Mouse (Mus musculus) adrenal gland, postnatal 4 days (tissue): ENCODE measurements around the gene C130050O18Rik. TPM values are rescaled to one million over a fixed set of nuclear protein-coding genes. Genes with fewer than 3 reads are reported as not detected.
"Not testable (repeated sequence)": the region's sequence is repeated elsewhere in the genome, so short reads cannot be mapped to it uniquely, and the experiment has no call there.

ENCODE experiments used
- DNase-seq, 2 experiments: peaks; one replicate each; pipeline ENCODE4 v3.0.0; 2021 to 2022; ENCODE audit warnings: low spot score in 2 of 2, mixed read lengths in 2 of 2
- total RNA-seq, 2 experiments: library from RNA; stranded (reverse); gene quantifications; 2 replicates each; pipeline ENCODE4 v1.2.3; 2021

The C130050O18Rik gene
- total RNA-seq, 2 experiments from 2014 or later: 0.48 to 0.93 TPM

DNA sequence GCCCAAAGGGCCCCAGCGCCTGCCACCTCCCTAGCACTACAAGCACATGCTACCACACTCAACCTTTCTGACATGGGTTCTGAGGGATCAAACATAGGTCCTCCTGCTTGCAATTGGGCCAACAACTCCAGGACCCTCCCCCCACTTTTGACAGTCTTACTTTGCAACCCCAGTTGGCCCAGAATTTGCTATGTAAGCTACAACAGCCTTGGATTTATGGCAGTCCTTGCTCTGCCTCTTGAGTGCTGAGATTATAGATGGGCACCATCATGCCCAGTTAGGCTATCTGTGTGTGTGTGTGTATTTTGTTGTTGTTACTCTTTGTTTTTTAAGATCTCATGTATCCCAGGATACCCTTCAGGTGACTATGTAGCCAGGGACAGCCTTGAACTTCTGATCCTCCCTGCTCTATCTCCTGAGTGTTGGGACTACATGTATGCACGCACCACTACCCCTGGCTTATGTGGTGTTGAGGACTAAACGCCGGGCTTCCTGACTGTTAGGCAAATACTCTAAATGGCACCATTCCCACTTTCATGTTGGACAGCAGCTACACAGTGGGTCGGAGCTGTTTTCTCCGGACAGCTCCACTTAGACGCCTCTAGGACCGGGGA lies 25.2 kb upstream of the C130050O18Rik start:
- no peak for DNase-seq

DNA sequence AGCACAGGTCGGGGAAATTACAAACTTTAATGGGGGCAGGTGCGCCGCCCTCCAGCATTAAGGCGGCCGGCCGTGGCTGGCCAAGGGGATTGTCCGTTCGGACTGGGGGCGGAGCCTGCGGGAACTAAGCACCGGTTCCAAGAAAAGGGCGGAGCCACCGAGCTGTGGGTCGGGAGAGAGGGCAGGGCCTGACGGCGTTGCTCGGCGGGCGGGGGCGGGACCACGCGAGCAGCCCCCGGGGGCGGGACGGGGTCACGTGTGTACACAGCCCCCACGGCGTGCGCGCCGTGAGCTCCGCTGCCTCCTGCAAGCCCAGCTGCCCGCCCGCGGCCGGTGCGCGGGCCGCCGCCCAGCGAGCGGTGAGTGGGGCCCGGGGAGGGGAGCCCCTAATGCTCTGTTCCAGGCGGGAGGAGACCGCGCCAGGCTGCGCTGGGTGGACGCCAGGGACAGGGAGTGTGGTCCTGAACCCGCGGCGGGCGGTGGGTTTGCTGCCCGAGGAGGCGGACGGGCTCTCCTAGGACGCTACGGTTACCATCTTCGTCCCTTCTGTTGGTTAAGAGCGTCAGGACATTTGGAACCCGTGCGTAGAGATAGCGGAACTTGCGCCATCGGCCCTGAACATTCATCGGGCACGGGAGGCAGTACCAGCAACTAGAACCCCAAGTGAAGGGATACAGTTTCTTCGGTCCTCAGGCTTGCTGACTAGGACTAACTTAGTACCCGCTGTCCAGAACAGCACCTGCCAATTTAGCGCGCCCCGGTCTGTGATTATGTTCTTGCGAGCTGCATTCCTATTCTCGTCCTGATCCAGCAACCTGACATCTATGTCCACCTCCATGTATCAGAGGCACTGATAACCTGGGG lies 24.5 kb upstream of the C130050O18Rik start:
- DNase-seq: peak; percentile 86 to 88

DNA sequence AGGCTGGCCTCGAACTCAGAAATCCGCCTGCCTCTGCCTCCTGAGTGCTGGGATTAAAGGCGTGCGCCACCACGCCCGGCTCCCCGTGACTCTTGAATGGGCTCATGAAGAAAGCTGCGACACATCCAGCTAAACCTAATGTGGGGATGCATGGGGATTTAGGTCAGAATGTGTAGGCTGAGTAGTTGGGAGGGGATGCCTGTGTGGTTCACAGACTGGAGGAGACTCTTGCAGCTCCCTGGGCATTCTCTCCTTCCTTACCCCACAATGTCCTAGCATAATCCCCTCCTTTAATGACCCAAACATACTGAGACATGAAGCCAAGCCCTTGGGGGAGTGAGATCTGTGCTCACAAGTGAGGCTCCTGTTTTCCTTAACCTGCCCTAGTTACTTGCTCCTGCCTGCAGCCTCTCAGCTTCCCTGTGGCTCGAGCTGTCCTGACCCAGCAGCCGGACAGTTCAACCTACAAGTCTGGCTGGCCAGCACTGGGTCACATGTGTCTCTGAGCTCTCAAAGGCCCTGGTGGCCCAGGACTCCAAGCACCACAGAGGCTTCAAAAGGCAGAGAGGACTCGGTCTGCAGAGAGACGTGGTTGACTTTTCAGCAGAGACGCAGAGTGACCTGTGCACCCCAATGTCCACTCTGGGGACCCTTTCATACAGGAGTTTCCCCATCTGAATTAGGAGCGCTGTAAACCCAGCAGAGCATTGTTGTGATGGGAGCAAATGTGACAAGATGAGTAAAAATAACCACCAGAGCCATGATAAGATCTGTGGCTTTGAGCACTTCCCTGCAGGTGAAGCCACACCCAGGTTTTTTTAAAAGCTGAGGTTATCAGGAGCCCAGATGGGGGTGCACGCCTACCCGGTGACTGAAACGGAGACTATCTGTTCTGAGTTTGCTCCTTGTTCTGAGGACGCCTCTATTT lies 23.2 kb upstream of the C130050O18Rik start:
- no peak for DNase-seq

DNA sequence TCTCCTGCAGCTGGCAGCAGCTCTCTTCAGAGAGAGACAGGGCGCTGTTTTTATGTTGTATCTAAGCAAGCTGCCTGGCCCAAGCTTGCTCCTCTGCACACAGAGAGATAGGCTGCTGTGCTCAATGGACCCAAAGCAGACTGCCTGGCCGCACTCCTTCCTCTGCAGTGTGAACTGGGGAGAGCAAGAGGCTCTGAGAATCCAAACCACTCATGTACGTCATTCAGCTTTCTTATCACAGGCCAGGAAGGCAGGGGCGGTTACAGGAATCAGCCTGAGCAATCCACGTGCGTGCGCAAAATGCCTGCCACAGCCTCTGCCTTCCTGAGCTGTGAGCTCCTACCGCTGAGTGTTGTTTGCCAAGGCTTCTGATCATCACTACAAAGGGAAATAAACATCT lies 22.3 kb upstream of the C130050O18Rik start:
- no peak for DNase-seq

DNA sequence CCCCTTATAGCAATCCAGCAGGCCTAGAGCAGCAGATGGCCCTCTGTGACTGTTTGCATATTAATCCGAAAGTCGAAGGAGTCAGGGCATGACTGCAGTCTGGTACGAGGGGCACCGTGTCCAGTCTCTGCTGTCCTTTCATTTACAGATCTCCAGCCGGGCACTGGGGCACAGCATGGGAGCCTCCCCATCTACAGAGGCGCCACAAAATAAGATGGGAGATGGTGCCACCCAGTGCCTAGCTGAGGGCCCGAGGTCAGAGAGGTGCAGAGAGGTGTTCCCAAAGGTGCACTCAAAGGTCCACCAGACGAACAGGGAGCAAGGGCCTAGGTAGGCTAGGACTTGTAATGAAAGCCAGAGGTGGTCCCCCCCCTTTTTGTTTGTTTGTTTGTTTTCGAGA lies 21.8 kb upstream of the C130050O18Rik start:
- no peak for DNase-seq

DNA sequence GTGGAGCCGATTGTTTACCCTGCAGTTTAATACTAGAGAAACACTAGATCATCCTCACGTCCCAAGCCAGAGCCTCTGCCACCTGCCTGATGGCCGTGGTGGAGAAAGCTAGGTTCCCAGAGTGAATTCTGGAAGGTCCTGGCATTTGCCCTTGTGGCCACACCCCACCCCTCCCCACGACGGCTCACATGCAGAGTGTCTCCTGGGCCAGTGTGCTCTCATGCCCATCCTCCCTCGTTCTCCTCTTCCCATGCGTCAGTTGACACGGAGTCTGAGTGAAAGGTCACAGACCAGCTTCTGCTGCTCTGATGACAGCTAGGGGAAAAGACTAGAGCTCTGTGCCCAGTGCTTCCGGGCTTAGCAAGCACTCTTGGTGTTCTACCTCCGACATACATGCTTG lies 20.5 kb upstream of the C130050O18Rik start:
- DNase-seq: no peak

DNA sequence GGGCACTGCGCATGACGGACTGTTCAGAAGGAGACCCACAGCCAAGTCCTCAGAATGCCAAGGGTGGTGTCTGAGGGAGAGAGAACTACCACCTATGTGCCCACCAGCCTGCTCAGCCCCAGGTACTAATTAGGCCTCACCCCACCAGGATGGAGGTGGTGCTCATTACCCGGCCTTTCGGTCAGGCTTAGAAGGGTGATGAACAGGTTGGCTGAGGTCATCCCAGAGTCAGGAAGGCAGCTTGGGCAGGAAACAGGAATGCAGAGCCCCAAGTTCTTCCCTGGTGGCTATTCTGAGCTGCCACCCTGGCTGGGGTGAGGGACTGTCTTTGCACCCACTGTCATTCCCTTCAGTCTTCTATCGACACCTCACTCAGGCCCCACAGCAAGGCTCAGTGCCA lies 19.0 kb upstream of the C130050O18Rik start:
- DNase-seq: no peak

DNA sequence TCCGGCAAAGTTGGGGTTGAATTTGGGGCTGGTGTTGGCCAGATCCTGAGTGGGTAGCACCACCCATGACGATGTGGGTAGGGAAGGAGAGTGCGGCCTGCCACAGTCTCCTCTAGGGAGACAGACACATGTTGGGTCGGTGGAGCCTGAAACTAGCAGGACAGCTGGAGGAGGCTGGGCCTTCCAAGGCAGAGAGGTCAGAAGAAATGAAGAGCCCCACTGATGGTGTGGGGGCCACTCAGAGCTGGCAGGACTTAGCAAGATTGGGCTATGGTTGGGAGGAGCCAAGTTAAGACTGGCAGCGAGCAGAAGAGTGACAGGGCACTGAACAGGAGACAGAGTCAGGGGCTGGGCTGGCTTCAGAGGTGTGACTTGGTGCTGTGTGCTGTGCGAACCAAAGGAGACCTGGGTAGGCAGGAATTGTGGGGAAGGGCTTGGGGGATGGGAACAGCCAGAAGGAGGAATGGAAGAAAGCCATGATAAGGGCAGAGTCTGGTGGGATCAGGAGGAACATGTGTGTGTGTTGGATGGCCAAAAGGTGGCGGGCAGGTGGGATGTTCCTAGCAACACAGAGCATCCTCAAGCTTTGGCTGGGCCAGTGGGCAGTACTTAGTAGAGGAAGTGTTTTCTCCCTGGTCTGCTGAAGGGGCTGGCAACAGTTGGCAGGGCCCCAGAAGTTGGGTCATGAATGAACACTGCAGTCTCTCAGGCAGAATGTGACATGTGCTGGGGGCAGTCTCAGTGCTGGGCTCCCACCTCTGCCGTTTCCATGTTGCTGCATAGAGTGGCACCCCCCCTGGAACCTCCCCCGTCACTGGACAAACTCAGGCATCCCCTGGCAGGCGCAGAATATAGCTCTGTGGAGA lies 17.5 kb upstream of the C130050O18Rik start:
- no peak for DNase-seq

DNA sequence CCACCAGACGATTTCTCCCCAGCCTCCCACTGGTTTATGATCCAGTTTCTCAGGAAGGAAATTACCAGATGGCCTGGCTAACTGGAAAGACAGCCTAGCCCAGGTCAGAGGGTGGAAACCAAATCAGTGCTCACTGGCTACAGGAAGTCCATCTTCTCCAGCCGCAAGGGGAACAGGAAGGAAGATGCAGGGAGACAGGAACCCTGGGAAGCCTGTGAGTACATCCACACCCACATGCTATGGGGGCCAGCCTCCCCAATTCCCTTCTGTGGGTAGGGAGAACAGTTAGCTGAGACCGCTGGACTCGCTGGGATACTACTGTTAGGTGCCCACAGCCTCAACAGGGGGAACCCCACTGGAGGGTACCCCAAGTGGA lies 16.9 kb upstream of the C130050O18Rik start:
- DNase-seq: no peak

DNA sequence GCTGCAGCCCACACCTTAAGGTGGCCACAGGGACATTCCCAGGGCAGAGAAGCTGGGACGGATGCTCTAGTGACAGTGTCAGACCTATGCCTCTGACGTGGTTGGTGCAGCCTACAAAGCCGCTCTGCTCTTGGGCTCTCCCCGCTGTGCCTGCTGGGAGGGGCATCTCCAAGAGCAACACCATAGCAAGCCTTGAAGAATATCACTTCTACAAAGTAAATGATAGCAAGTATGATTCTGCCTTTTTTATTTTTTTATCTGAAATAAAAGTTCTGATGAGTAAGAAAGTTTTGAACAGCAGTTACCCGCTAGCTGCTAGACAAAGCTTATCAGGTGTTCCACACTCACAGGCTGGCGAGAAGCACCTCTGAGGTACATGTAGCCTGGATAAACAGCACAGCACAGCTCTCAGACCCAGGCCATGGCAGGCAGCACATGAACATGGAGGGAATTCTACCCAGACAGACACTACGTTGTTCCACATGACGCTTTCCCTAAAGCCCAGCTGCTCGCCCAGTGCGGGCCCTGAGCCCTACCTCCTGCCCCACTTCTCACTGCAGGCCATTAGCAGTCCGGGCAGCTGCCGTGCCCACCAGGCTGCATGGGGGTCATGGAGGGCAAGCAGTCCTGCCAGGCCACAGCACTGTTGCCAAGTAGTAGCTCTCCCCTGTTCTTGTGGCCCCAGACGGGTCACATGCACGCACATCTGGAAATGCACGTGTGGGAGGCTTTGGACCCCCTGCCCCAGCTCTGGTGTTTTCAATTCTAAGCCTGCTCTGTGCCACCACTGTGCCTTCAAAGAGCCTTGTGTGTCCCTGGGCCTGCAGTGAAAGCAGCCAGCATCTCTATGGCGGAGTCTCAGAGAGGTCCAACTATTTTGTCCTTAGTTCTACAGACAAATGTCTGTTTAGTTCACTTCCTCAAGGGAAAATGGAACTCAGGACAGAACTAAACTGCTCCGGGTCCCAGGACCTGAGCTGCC lies 16.1 kb upstream of the C130050O18Rik start:
- DNase-seq: no peak

DNA sequence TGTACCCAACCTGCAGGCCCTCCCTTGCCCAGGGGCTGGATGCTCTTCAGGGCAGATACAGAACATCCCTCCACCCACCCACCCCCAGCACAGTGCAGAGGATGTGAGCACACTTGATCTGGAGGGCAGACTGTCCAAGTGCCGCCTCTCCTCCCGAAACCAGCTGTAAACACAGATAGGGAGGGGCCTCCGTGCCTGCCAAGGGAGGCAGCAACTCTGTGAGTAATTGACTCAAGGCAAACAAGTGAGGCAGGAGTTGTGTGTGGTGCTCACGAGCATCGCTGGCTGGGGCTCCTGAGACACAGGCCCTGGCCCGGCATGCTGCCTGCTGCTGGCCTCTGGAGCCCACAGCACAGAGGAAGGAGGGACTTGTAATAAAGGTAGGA lies 15.4 kb upstream of the C130050O18Rik start:
- peak in 1 of 2 experiments; percentile 47 for DNase-seq

DNA sequence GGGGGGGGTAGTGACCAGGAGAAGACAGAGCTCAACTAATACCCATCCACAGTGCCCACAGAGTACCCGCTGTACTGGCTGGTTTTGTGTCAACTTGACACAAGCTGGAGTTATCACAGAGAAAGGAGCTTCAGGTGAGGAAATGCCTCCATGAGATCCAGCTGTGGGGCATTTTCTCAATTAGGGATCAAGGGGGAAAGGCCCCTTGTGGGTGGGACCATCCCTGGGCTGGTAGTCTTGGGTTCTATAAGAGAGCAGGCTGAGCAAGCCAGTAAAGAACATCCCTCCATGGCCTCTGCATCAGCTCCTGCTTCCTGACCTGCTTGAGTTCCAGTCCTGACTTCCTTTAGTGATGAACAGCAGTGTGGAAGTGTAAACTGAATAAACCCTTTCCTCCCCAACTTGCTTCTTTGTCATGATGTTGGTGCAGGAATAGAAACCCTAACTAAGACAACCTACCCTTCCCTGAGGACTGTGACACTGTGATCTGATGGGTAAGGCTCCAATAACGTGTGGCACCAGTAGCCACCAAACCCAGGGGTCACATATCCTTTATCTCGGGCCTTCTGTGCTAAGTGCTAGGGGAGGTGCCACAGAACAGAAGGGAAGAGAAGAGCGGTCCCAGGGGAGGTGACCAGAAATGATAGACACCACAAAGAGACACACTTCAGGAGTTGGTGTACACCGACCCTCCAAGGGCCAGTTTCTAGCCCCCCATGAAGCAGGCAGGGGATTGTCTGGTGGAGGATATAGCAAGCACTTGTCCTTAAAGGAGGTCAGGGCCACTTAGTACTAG lies 14.6 kb upstream of the C130050O18Rik start:
- DNase-seq: not testable (repeated sequence)

DNA sequence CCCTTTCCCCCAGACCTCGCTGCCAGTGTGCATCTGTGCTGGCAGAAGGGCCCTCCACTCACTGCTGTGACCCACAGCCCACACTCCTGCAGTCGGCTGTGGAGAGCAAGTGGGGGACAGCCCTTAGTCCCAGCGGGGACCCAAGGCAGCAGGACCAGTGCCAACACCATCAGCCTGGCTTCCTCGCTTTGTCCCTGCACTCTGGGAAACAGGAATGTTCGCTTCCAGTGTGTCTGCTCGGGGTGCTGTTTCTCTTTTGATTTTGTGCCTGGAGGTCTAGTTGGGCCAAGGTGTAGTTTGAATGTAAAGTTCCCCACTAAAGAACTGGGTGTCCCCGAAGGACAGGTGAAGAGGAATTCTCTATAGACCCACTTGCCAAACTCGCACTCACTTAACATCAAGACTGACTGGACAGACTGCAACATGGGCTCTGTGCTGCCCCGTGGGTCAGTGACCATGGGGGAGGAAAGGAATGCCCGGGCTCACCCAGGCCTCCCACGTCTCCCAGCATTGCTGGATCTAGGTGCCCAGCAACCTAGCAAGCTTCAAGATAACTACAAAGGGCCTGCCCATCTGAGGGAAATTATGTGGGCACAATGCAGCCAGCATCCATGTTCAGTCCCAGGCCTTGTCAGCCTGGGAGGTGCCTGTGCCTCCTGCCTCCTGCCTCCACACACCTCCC lies 13.6 kb upstream of the C130050O18Rik start:
- DNase-seq: no peak

DNA sequence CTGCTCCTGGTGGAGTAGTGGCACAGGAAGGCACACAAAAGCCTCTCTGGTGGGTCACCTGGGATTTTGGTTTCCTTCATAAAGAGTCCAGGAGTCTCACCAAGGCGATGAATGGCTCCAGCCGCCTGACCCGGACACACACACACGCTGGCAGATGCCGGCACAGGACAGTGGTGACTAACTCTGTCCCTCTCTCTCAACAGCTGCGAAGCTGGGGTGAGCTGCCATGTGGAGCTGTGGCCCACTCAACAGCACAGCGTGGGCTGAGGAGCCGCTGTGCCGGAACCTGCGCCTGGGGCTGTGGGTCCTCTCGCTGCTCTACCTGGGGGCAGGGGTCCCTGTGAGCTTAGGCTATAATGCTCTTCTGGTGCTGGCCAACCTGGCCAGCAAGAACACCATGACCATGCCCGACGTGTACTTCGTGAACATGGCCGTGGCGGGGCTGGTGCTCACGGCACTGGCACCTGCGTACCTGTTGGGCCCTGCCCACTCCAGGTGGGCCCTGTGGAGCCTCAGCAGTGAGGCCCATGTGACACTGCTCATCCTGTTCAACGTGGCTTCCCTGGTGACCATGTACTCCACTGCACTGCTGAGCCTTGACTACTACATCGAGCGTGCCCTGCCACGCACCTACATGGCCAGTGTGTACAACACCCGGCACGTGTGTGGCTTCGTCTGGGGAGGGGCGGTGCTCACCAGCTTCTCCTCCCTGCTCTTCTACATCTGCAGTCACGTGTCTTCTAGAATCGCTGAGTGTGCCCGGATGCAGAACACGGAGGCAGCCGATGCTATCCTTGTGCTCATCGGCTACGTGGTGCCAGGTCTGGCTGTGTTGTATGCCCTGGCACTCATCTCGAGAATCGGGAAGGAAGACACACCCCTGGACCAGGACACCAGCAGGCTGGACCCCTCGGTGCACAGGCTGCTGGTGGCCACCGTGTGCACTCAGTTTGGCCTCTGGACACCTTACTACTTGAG lies 12.6 kb upstream of the C130050O18Rik start:
- DNase-seq: no peak

DNA sequence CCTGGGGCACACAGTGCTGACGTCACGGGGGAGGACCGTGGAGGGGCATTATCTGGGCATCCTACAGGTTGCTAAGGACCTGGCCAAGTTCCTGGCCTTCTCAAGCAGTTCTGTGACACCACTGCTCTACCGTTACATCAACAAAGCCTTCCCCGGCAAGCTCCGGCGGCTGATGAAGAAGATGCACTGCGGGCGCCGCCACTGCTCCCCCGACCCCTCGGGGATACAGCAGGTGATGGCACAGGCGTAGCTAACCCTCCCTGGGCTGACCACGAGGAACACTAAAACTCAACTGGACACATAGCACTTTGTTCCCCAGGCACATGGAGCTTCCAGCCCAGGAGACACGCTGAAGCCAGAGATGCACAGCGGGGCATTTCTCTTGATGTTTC lies 11.9 kb upstream of the C130050O18Rik start:
- no peak for DNase-seq

DNA sequence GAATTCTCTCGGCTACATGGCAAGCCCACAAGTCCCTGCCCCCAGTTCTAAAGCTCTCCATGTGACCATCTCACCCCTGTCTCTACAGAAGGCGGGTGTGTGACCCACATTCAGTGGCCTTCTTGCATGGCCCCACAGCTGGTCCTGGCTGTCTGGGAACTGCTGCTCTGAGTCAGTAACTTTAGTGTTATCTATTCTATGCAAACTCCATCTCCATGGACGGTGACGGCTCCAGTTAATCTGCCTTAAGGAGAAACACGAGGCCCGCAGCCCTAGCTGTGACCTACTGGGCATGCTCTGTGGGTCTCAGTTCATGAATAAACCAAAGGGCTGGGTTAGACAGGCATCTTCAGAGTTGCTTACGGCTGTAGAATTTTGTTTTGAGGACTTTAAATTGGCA lies 10.7 kb upstream of the C130050O18Rik start:
- DNase-seq: no peak

DNA sequence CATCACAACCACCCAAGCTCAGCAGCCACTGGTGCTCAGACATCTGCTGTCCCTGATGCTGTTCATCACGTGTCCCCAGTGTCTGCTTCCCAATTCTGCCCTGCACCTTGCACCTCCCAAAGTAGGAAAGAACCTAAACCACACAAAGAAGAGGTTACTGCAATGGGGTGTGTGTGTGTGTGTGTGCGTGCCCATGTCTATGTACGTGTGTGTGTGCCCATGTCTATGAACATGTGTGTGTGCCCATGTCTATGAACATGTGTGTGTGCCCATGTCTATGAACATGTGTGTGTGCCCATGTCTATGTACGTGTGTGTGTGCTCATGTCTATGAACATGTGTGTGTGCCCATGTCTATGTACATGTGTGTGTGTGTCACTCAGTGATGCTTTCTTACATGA lies 9.6 kb upstream of the C130050O18Rik start:
- no peak for DNase-seq
